In the genomic region with DNA sequence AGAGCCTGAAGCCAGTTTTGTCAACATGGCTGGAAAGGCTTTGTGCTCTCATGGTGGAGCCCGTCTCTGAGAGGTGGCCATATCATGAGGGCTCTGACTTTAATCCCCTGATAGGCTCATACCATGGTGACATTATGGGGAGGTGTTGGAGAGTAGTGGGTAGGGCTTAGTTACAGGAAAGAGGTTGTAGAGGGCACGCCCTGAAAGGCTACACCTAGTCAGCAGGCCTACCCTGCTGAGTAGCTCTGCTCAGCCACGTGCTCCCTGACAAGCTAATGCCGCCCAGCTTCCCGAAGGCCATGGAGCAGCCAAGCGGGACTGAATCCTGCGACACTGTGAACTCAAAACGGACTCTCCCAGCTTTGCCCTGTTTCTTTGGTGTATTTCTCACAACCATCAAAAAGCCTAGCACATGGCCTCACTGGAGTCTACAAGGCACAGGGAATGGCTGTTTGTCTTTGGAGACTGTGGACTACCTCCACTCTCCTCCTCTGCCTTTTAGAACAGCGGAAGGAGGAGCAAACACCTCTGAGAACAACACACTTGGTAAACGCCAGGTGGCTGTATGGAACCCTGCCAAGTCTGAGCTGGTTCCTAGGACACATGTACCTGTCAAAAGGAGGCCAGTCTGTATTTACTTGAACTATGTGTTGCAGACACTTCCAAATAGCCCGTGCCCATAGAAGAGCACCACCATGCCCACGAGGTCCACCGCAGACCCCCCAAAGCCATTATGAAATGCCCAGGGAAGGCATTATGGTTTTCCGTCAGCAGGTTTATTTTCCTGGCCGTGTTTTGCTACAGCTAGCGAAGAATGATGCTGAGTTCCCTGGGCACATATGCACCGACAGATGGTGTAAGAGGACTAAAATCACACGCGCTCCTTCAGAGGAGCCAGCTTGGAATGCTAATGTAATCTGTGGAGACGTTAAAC, we compare ENCODE assay signal across 8 mouse cellular contexts.
A peak's percentile ranks its signal among the peaks of the same experiment; 100 is the strongest.
DNase-seq lines count a peak whose midpoint lies in the region; ATAC-seq lines count a peak whose summit lies in the region.

No protein-coding gene starts in this region.

- no peaks in the 10 kb centered on the region for H3K27me3 ChIP-seq in lung, embryonic 16.5 days (ENCODE audit: control insufficient read depth, insufficient read depth, low read depth, low read length)
- H3K27me3 ChIP-seq in stomach, embryonic 15.5 days (replicated peaks): no peaks in the 10 kb centered on the region

- no peak overlapping the region for H3K4me2 ChIP-seq in lung, embryonic 16.5 days (ENCODE audit: low read depth, low read length)
- no peak overlapping the region for H3K4me2 ChIP-seq in stomach, embryonic 15.5 days

- no peaks in the 10 kb centered on the region for H3K36me3 ChIP-seq in lung, embryonic 16.5 days (ENCODE audit: control insufficient read depth, insufficient read depth, low read length)
- no peaks in the 10 kb centered on the region for H3K36me3 ChIP-seq in stomach, embryonic 15.5 days

- no peak overlapping the region for H3K4me3 ChIP-seq in lung, embryonic 16.5 days (ENCODE audit: low read length)
- no peak overlapping the region for H3K4me3 ChIP-seq in stomach, embryonic 15.5 days (replicated peaks)

- peaks cover 19% of the 10 kb centered on the region for H3K4me1 ChIP-seq in lung, embryonic 16.5 days (replicated peaks; ENCODE audit: control insufficient read depth, insufficient read depth, low read length)
- H3K4me1 ChIP-seq in stomach, embryonic 15.5 days: peaks cover 23% of the 10 kb centered on the region; the same call in 1 of the 2 replicates

- 54% methylated on average over 20 of the region's 20 CpGs for WGBS in lung, embryonic 16.5 days
- WGBS in stomach, embryonic 15.5 days: 62% methylated on average over 20 of the region's 20 CpGs

- H3K9me3 ChIP-seq in lung, embryonic 16.5 days (ENCODE audit: control insufficient read depth, low read length): no peaks in the 10 kb centered on the region
- no peaks in the 10 kb centered on the region for H3K9me3 ChIP-seq in stomach, embryonic 15.5 days

- no peak overlapping the region for H3K9ac ChIP-seq in lung, embryonic 16.5 days (ENCODE audit: low read length)
- no peak overlapping the region for H3K9ac ChIP-seq in stomach, embryonic 15.5 days

- peak overlapping the region; percentile 54 for H3K27ac ChIP-seq in lung, embryonic 16.5 days (ENCODE audit: low read length)
- H3K27ac ChIP-seq in stomach, embryonic 15.5 days: peak overlapping the region; percentile 82

- ATAC-seq in lung, embryonic 16.5 days (ENCODE audit: low read depth): peak; percentile 75
- ATAC-seq in stomach, embryonic 15.5 days (ENCODE audit: insufficient read depth, low FRiP score, low read depth): peak; percentile 87

- peak; percentile 64 for DNase-seq in urinary bladder, postnatal 14 days (ENCODE audit: low spot score)
- DNase-seq in urinary bladder, adult 18-20 months (ENCODE audit: low spot score in 2 of 2): no peak
- peak; percentile 33 to 57 for DNase-seq in frontal cortex, postnatal 25 days (ENCODE audit: low spot score in 2 of 2)
- peak; percentile 83 to 86 for DNase-seq in kidney, postnatal 36 days
- DNase-seq in urinary bladder, postnatal 10 days (ENCODE audit: low spot score): no peak
- DNase-seq in ovary, postnatal 10 days (ENCODE audit: low spot score): no peak

Comparison
In these comparisons a context has a peak if more than half of its experiments do, and no peak if none do; other contexts are left out.
1. DNase-seq: peak in urinary bladder, postnatal 14 days (single experiment), frontal cortex, postnatal 25 days (2 of 2) and kidney, postnatal 36 days (2 of 2); none in urinary bladder, adult 18-20 months (0 of 2), urinary bladder, postnatal 10 days (single experiment) and ovary, postnatal 10 days (single experiment).